Mouse (Mus musculus) forebrain, embryonic 15.5 days (tissue): ENCODE results near the gene Igfn1. TPM values are rescaled to one million over a fixed set of nuclear protein-coding genes. Genes with fewer than 3 reads are reported as not detected.

Experiments
- ATAC-seq: fragments of 200-750 bp; cut with Nextera tagmentation; replicated peaks from 2 replicates; pipeline ENCODE4 v1.8.0; 2017; ENCODE audit warnings: mild to moderate bottlenecking, moderate TSS enrichment, moderate library complexity
- H3K27ac ChIP-seq: fragments of 300-500 bp; sonication (generic); replicated peaks from 2 replicates; pipeline ENCODE4 v1.5.1; 2015; ENCODE audit warnings: mild to moderate bottlenecking, inconsistent platforms
- H3K27me3 ChIP-seq: fragments of 300-500 bp; sonication (generic); 2 replicates; pipeline ENCODE4 v1.6.1; 2015; ENCODE audit warnings: inconsistent platforms
- H3K36me3 ChIP-seq: fragments of 300-500 bp; sonication (generic); 2 replicates; pipeline ENCODE4 v1.6.1; 2015; ENCODE audit warnings: mild to moderate bottlenecking, inconsistent platforms
- H3K4me1 ChIP-seq: fragments of 300-500 bp; sonication (generic); 2 replicates; pipeline ENCODE4 v1.6.1; 2015; ENCODE audit warnings: inconsistent platforms
- H3K4me2 ChIP-seq: fragments of 300-500 bp; sonication (generic); replicated peaks from 2 replicates; pipeline ENCODE4 v1.6.1; 2015; ENCODE audit warnings: mild to moderate bottlenecking, inconsistent platforms
- H3K4me3 ChIP-seq: fragments of 300-500 bp; sonication (generic); 2 replicates; pipeline ENCODE4 v1.5.1; 2015; ENCODE audit warnings: mild to moderate bottlenecking, inconsistent platforms
- H3K9ac ChIP-seq: fragments of 300-500 bp; sonication (generic); replicated peaks from 2 replicates; pipeline ENCODE4 v1.6.1; 2015; ENCODE audit warnings: mild to moderate bottlenecking, inconsistent platforms
- H3K9me3 ChIP-seq: fragments of 300-500 bp; sonication (generic); 2 replicates; pipeline ENCODE4 v1.6.1; 2016; ENCODE audit warnings: inconsistent platforms
- WGBS: fragments of 180-500 bp; shearing (Covaris S2); methylation state at CpG from one replicate; pipeline ENCODE4 v1.1.7; 2015; ENCODE audit warnings: mixed read lengths; 5-methylcytosine and 5-hydroxymethylcytosine counted together
- polyA plus RNA-seq: library from polyadenylated mRNA; unstranded; fragments of >200 nt; fragmentation: Nextera tagmentation; extraction: Ambion mirVana; gene quantifications from 2 replicates; pipeline ENCODE4 v1.2.1, GENCODE M21; 2015

Igfn1 gene
- polyA plus RNA-seq, 1 experiment from 2014 or later = not detected

DNA sequence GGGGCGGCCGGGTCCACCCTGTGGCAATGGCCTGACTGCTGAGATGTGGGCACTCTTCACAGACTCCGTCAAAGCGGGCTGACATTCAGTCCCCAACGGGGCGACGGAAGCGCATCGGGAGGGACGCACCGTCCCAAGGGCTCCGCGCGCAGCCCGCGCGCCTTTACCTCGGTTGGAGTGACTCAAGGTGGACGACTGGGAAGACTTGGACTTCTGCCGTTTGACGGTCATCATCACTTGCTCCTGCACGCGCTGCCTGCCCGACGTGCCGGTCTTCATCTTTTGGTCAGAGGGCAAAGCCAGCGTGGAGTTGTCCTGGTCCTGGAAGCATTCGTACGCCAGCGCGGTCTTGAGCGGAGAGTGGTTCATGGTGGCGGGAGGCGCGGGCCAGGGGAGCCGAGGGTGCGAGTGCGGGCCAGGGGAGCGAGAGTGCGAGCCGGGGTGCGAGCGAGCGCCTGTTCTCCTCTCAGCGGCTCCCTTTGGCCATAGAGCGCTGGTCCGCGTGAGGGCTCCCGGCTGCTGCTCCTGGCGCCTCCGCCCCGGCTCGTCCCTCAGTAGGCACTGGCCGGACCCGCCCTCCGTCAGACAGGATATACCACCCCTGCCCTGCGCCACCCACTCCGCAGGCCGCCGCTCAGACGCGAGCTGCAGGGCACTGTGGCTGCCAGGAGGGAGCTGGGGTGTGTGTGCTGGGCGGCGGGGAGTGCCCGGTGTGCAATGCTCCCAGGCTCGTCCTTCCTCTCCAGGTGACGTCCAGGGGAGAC, 87.3 kb downstream of the Igfn1 start, which contains the start of gene Pkp1:
TSS of gene Pkp1 (minus strand) at position 564 of the 764 bp plus-strand sequence.
- WGBS = under 1% methylated on average over 62 of the region's 67 CpGs
- Histone ChIP-seq H3K4me2 (peak within 1 kb of the TSS; percentile 25), H3K9me3 (no peaks in the 10 kb centered on the region), H3K27me3 (peaks cover 64% of the 10 kb centered on the region), H3K4me3 (peak within 1 kb of the TSS; percentile 9; the same call in 1 of the 2 replicates), H3K36me3 (no peaks in the 10 kb centered on the region), H3K9ac (no peak within 1 kb of the TSS), H3K4me1 (peaks cover 6% of the 10 kb centered on the region), H3K27ac (no peak within 1 kb of the TSS)
- ATAC-seq = no peak

DNA sequence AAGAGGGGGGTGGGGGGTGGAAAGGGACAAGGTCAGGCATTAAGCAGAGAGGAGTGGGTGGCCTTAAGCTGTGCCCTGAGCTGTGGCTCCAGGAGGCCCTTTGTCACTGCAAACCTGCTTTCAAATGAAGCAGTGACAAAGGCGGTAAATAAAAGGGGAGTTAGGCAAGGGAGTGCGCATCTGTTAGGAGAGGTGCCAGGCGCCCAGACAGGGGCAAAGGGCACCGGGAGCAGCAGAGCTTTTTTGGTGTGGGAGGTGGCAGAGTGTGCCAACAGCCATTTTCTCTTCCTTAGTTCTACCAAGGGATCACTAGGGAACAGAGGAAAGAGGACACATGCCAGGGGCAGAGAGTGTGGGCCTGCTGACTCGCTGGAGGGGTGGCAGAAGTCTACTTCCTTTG, 88.9 kb downstream of the Igfn1 start:
- Histone ChIP-seq H3K4me2 (no peak overlapping the region), H3K36me3 (no peaks in the 10 kb centered on the region), H3K27me3 (peaks cover 64% of the 10 kb centered on the region), H3K4me1 (peaks cover 6% of the 10 kb centered on the region), H3K4me3 (no peak overlapping the region), H3K9ac (no peak overlapping the region), H3K9me3 (no peaks in the 10 kb centered on the region), H3K27ac (no peak overlapping the region)
- ATAC-seq = no peak
- WGBS = 6% methylated on average over 5 of the region's 5 CpGs

DNA sequence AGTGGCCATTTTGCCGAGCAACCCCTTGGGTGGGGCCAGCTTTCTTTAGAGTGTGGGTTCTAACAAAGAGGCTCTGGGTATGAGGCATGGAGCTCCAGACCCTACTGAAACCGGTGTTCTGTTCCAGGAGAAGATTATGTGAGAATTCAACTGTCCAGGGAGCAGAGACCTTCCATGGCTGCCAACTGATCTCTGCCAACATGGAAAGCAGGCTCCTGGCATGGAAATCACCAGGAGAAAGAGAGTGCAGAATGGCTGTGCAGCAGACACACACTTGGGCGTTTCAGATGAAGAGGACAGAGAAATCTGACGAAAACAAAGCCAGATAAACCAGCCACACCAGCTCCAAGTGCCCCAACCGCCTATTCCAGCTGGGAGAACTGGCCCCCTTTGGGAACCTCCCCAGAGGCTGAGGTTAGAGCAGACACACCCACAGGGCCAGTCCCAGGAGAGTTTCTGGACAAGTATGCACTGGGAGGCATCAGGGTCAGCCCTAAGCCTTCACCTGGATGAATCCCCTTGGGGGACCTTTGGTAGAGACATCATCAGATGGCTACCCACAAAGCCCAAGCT, 89.6 kb downstream of the Igfn1 start:
- whole genome bisulfite sequencing = 17% methylated on average over 5 of the region's 5 CpGs
- no peak overlapping the region for H3K27ac ChIP-seq
- H3K4me1 ChIP-seq = peaks cover 6% of the 10 kb centered on the region
- H3K4me2 ChIP-seq = no peak overlapping the region
- no peak for ATAC-seq
- no peak overlapping the region for H3K9ac ChIP-seq
- peaks cover 60% of the 10 kb centered on the region for H3K27me3 ChIP-seq
- H3K9me3 ChIP-seq = no peaks in the 10 kb centered on the region
- H3K4me3 ChIP-seq = no peak overlapping the region
- H3K36me3 ChIP-seq = no peaks in the 10 kb centered on the region

DNA sequence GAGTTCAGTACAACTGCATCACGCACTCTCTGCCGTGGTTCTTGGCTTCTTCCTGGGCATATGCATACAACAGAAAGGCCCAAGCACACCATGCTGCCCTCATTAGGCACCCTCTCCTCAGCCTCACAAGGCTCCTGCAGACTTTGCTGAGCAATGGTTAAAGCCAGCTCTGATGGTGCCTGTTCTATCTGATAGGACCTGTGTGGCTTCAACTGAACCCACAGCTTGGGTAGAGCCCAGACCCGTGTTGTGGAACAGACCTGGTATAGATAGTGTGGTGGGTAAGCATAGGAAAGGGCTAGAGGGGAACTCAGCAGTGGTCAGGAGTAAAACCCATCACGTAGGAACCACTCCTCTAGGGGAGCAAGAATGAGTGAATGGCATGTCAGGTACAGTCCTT, 92.5 kb downstream of the Igfn1 start:
- no peak overlapping the region for H3K27ac ChIP-seq
- H3K4me2 ChIP-seq = no peak overlapping the region
- WGBS = 69% methylated on average over 4 of the region's 4 CpGs
- no peaks in the 10 kb centered on the region for H3K9me3 ChIP-seq
- ATAC-seq = no peak
- H3K4me3 ChIP-seq = no peak overlapping the region
- peaks cover 5% of the 10 kb centered on the region for H3K4me1 ChIP-seq
- peaks cover 35% of the 10 kb centered on the region for H3K27me3 ChIP-seq
- H3K9ac ChIP-seq = no peak overlapping the region
- no peaks in the 10 kb centered on the region for H3K36me3 ChIP-seq

DNA sequence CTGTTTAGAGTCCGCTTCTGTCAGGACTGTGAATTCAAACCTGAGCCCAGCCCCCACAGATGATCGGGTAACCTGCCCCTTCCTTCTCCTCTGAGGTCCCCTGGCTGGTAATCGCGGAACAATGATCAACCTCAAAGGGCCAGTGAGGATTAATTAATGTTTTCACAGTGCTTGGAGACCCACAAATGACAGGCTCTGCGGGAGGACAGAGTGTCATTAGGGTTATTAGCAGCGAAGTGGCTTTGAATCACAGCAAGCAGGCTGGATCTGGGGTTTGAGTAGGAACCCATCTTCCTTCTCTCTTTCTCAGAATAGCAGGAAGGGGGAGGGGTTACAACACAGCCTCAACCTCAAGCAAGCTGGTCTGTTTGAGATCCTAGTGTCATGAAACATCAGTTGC, 96.8 kb downstream of the Igfn1 start:
- under 1% methylated on average over 6 of the region's 6 CpGs for WGBS
- no peak for ATAC-seq
- peaks cover 3% of the 10 kb centered on the region; the same call in 1 of the 2 replicates for H3K27me3 ChIP-seq
- no peaks in the 10 kb centered on the region for H3K36me3 ChIP-seq
- no peak overlapping the region for H3K4me3 ChIP-seq
- no peak overlapping the region for H3K27ac ChIP-seq
- H3K9ac ChIP-seq = no peak overlapping the region
- no peaks in the 10 kb centered on the region for H3K9me3 ChIP-seq
- H3K4me1 ChIP-seq = peaks cover 4% of the 10 kb centered on the region; the same call in 1 of the 2 replicates
- H3K4me2 ChIP-seq = no peak overlapping the region

DNA sequence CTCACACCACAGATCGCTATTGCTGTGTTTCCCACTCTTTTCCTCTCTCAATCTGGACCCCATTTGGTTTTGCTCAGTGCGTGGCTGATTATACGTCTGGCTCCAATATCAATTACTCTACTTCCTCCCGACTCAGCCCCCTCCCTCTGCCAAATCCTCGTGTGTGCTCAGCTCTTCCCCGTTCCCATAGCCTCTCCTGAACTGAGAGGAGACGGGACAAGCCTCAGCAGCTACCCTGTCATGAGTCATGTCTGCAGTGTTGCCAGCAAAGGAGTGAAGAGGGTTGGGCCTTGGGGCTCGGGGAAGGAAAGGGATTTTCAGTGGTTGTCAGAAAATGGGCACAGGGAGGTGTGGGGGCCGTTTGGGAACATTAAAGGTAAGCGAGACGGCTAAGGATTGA, 99.4 kb downstream of the Igfn1 start:
- no peak overlapping the region for H3K4me3 ChIP-seq
- H3K4me1 ChIP-seq = peaks cover 4% of the 10 kb centered on the region; the same call in 1 of the 2 replicates
- H3K27me3 ChIP-seq = no peaks in the 10 kb centered on the region
- 57% methylated on average over 11 of the region's 11 CpGs for WGBS
- no peaks in the 10 kb centered on the region for H3K36me3 ChIP-seq
- H3K9ac ChIP-seq = no peak overlapping the region
- no peaks in the 10 kb centered on the region for H3K9me3 ChIP-seq
- ATAC-seq = no peak
- no peak overlapping the region for H3K27ac ChIP-seq
- no peak overlapping the region for H3K4me2 ChIP-seq

Other genes starting within 250 kb of the Igfn1 start
- 15.5 and 16.8 TPM in 2 replicates for gene Phlda3, start 240.2 kb downstream of the Igfn1 start, polyA plus RNA-seq
- gene Tnni1, start 226.9 kb downstream of the Igfn1 start, polyA plus RNA-seq = 0.45 and 1.3 TPM in 2 replicates
- gene Lad1, start 187.7 kb downstream of the Igfn1 start, polyA plus RNA-seq = 0.33 and 0.37 TPM in 2 replicates
- gene Tnnt2, start 170.0 kb downstream of the Igfn1 start, polyA plus RNA-seq = 0.75 and 5.7 TPM in 2 replicates
- not detected in 2 replicates for gene Pkp1, start 87.1 kb downstream of the Igfn1 start, polyA plus RNA-seq
- 135 and 149 TPM in 2 replicates for gene Tmem9, start 1.8 kb upstream of the Igfn1 start, polyA plus RNA-seq
- gene Ascl5, start 44.5 kb upstream of the Igfn1 start, polyA plus RNA-seq = 0.60 TPM in 1 of 2 replicates, not detected in the other
- gene Cacna1s, start 46.4 kb upstream of the Igfn1 start, polyA plus RNA-seq = 0.47 and 0.54 TPM in 2 replicates
- 71.9 and 75.0 TPM in 2 replicates for gene Kif21b, start 125.0 kb upstream of the Igfn1 start, polyA plus RNA-seq
- gene Mroh3, start 206.5 kb upstream of the Igfn1 start, polyA plus RNA-seq = not detected in 2 replicates
- gene Inava, start 227.9 kb upstream of the Igfn1 start, polyA plus RNA-seq = 4.4 and 6.6 TPM in 2 replicates